Mouse (Mus musculus) ES-CJ7 (cell line): ENCODE measurements around the gene Rbm20.

ENCODE experiments used
- DNase-seq: peaks from one replicate; pipeline ENCODE4 v3.0.0; 2011; ENCODE audit warnings: low read depth, low spot score

Gene Rbm20

GRCm38 (mm10) chr19:53717364-53717763, 40.3 kb downstream of the Rbm20 start:
- DNase-seq = no peak

GRCm38 (mm10) chr19:53722186-53722585, 45.1 kb downstream of the Rbm20 start:
- no peak for DNase-seq

- peak; percentile 54 for DNase-seq
Observed at GRCm38 (mm10) chr19:53724053-53724452, 46.9 kb downstream of the Rbm20 start.

GRCm38 (mm10) chr19:53726340-53726739, 49.2 kb downstream of the Rbm20 start:
- peak; percentile 70 for DNase-seq

GRCm38 (mm10) chr19:53726755-53727154, 49.6 kb downstream of the Rbm20 start:
- DNase-seq = no peak

GRCm38 (mm10) chr19:53727277-53727676, 50.2 kb downstream of the Rbm20 start:
- DNase-seq = peak; percentile 87

- no peak for DNase-seq
Observed at GRCm38 (mm10) chr19:53727886-53728669, 51.0 kb downstream of the Rbm20 start.

GRCm38 (mm10) chr19:53729919-53730318, 52.8 kb downstream of the Rbm20 start:
- DNase-seq = no peak

GRCm38 (mm10) chr19:53731761-53732201, 54.7 kb downstream of the Rbm20 start:
- DNase-seq = no peak

- no peak for DNase-seq
Observed at GRCm38 (mm10) chr19:53734845-53735244, 57.7 kb downstream of the Rbm20 start.

GRCm38 (mm10) chr19:53738701-53739131, 61.6 kb downstream of the Rbm20 start:
- DNase-seq = no peak

GRCm38 (mm10) chr19:53739570-53740266, 62.6 kb downstream of the Rbm20 start:
- no peak for DNase-seq

GRCm38 (mm10) chr19:53740750-53741380, 63.8 kb downstream of the Rbm20 start:
- DNase-seq = peak; percentile 84

GRCm38 (mm10) chr19:53741902-53742301, 64.8 kb downstream of the Rbm20 start:
- peak; percentile 82 for DNase-seq

GRCm38 (mm10) chr19:53745354-53745753, 68.2 kb downstream of the Rbm20 start:
- no peak for DNase-seq

- DNase-seq = no peak
Observed at GRCm38 (mm10) chr19:53746116-53746515, 69.0 kb downstream of the Rbm20 start.

GRCm38 (mm10) chr19:53748236-53748775, 71.2 kb downstream of the Rbm20 start:
- DNase-seq = no peak

- no peak for DNase-seq
Observed at GRCm38 (mm10) chr19:53749326-53749725, 72.2 kb downstream of the Rbm20 start.

- DNase-seq = no peak
Observed at GRCm38 (mm10) chr19:53751420-53752185, 74.5 kb downstream of the Rbm20 start.

- peak; percentile 75 for DNase-seq
Observed at GRCm38 (mm10) chr19:53752993-53753392, 75.9 kb downstream of the Rbm20 start.

- no peak for DNase-seq
Observed at GRCm38 (mm10) chr19:53754421-53754830, 77.3 kb downstream of the Rbm20 start.
